Mouse (Mus musculus) forebrain, embryonic 15.5 days (tissue): ENCODE data around the gene Pawr. TPM values are rescaled to one million over a fixed set of nuclear protein-coding genes. Genes with fewer than 3 reads are reported as not detected.

Experiments
- ATAC-seq: fragments of 200-750 bp; cut with Nextera tagmentation; replicated peaks from 2 replicates; pipeline ENCODE4 v1.8.0; 2017; ENCODE audit warnings: mild to moderate bottlenecking, moderate TSS enrichment, moderate library complexity
- H3K27ac ChIP-seq: fragments of 300-500 bp; sonication (generic); replicated peaks from 2 replicates; pipeline ENCODE4 v1.5.1; 2015; ENCODE audit warnings: mild to moderate bottlenecking, inconsistent platforms
- H3K27me3 ChIP-seq: fragments of 300-500 bp; sonication (generic); 2 replicates; pipeline ENCODE4 v1.6.1; 2015; ENCODE audit warnings: inconsistent platforms
- H3K36me3 ChIP-seq: fragments of 300-500 bp; sonication (generic); 2 replicates; pipeline ENCODE4 v1.6.1; 2015; ENCODE audit warnings: mild to moderate bottlenecking, inconsistent platforms
- H3K4me1 ChIP-seq: fragments of 300-500 bp; sonication (generic); 2 replicates; pipeline ENCODE4 v1.6.1; 2015; ENCODE audit warnings: inconsistent platforms
- H3K4me2 ChIP-seq: fragments of 300-500 bp; sonication (generic); replicated peaks from 2 replicates; pipeline ENCODE4 v1.6.1; 2015; ENCODE audit warnings: mild to moderate bottlenecking, inconsistent platforms
- H3K4me3 ChIP-seq: fragments of 300-500 bp; sonication (generic); 2 replicates; pipeline ENCODE4 v1.5.1; 2015; ENCODE audit warnings: mild to moderate bottlenecking, inconsistent platforms
- H3K9ac ChIP-seq: fragments of 300-500 bp; sonication (generic); replicated peaks from 2 replicates; pipeline ENCODE4 v1.6.1; 2015; ENCODE audit warnings: mild to moderate bottlenecking, inconsistent platforms
- H3K9me3 ChIP-seq: fragments of 300-500 bp; sonication (generic); 2 replicates; pipeline ENCODE4 v1.6.1; 2016; ENCODE audit warnings: inconsistent platforms
- WGBS: fragments of 180-500 bp; shearing (Covaris S2); methylation state at CpG from one replicate; pipeline ENCODE4 v1.1.7; 2015; ENCODE audit warnings: mixed read lengths; 5-methylcytosine and 5-hydroxymethylcytosine counted together
- microRNA-seq: library from miRNA; unstranded; fragments of <30 nt; microRNA quantifications from one replicate; pipeline ENCODE4, GENCODE M21; 2016
- polyA plus RNA-seq: library from polyadenylated mRNA; unstranded; fragments of >200 nt; fragmentation: Nextera tagmentation; extraction: Ambion mirVana; gene quantifications from 2 replicates; pipeline ENCODE4 v1.2.1, GENCODE M21; 2015

The Pawr gene
- polyA plus RNA-seq, 1 experiment from 2014 or later = 2.8 TPM

DNA sequence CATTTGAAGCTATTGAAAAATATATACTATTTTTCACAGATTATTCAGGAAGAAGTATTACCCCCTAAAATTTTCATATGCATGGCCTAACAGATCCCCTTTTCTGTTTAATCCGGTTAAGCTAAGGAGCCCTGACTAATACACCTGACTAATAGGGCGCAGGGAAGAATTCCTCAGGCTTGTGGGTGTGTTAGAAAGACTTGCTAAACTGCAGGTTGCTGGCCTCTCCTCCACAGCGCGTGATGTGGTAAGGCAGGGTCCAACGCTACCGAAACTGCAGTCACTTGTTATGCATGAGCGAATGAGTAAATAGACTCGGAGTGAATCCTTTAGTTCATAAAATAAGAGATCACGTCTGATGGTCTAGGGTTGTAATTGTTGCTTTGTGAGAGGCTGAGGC lies 120.5 kb downstream of the Pawr start:
- WGBS = 92% methylated on average over 9 of the region's 9 CpGs
- H3K27ac ChIP-seq = no peak overlapping the region
- no peak for ATAC-seq
- no peak overlapping the region for H3K4me2 ChIP-seq
- no peaks in the 10 kb centered on the region for H3K27me3 ChIP-seq
- H3K9ac ChIP-seq = no peak overlapping the region
- no peak overlapping the region for H3K4me3 ChIP-seq
- H3K4me1 ChIP-seq = no peaks in the 10 kb centered on the region
- H3K36me3 ChIP-seq = no peaks in the 10 kb centered on the region
- no peaks in the 10 kb centered on the region for H3K9me3 ChIP-seq

DNA sequence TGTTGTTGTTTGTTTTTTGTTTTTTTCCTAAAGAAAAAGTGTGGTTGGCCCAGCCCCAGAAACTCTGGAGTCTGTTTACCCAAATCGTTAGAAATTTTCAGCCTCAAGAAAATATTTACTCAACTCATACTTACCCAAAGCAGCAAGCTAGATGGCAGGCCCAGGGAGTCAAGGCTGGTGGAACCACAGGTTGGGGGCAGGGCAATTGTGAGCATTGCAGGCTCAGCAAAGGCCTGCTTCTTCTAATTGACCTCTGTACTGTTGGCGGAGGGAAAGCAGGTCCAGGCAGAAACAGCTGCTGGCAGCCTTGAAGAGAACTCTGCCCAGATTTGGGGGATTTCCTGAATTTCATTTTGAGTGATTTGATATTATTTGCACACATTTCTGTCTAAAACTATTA lies 121.6 kb downstream of the Pawr start:
- 52% methylated on average over 2 of the region's 2 CpGs for WGBS
- no peak overlapping the region for H3K4me3 ChIP-seq
- H3K27ac ChIP-seq = no peak overlapping the region
- H3K4me2 ChIP-seq = no peak overlapping the region
- H3K27me3 ChIP-seq = no peaks in the 10 kb centered on the region
- H3K4me1 ChIP-seq = no peaks in the 10 kb centered on the region
- no peak for ATAC-seq
- H3K9me3 ChIP-seq = no peaks in the 10 kb centered on the region
- H3K36me3 ChIP-seq = no peaks in the 10 kb centered on the region
- H3K9ac ChIP-seq = no peak overlapping the region

DNA sequence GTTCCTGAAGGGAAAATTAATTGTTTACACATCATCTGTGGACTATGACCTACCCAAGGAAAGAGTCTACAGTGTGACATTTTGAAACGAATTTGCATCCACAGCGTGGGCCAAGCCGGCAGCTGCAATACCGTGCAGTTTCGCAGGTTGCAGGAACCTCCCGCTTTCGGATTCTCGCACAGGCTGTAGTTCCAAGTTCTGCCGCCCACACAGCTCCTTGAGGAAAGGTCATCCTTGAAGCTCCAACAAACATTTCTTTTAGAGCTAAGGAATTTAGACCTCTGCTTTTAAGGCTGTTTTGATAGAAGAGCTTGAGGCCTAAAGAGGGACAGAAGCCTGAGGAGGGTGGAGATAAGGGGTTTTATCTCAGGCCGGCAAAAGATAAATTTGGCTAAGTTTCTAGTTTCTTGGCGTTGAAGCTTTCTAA lies 122.8 kb downstream of the Pawr start:
- 93% methylated on average over 11 of the region's 11 CpGs for WGBS
- Histone ChIP-seq H3K27ac (no peak overlapping the region), H3K9ac (no peak overlapping the region), H3K36me3 (no peaks in the 10 kb centered on the region), H3K4me2 (no peak overlapping the region), H3K9me3 (no peaks in the 10 kb centered on the region), H3K27me3 (no peaks in the 10 kb centered on the region), H3K4me3 (no peak overlapping the region), H3K4me1 (no peaks in the 10 kb centered on the region)
- no peak for ATAC-seq

DNA sequence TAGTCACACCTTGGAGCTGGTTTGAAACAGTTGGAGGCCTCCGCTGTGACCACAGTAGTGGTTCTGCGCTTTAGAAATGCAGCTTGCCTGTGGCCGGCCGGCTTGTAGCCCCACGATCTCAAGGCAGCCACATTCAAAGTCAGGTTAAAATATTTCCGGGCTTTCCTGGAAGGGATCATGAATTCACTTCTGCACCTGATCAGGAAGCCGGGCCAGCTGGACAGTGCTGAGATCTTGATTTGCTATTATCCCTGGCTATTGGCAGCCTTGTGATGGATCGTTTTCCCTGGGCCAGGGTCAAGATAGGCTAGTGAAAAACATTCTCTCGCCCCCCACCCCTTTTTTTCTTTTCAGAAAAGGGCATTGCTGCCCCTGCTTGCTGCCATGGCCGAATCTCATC lies 123.3 kb downstream of the Pawr start:
- Histone ChIP-seq H3K9ac (no peak overlapping the region), H3K4me2 (no peak overlapping the region), H3K4me3 (no peak overlapping the region), H3K36me3 (no peaks in the 10 kb centered on the region), H3K27ac (no peak overlapping the region), H3K4me1 (no peaks in the 10 kb centered on the region), H3K9me3 (no peaks in the 10 kb centered on the region), H3K27me3 (no peaks in the 10 kb centered on the region)
- ATAC-seq = no peak
- WGBS = 80% methylated on average over 10 of the region's 10 CpGs

DNA sequence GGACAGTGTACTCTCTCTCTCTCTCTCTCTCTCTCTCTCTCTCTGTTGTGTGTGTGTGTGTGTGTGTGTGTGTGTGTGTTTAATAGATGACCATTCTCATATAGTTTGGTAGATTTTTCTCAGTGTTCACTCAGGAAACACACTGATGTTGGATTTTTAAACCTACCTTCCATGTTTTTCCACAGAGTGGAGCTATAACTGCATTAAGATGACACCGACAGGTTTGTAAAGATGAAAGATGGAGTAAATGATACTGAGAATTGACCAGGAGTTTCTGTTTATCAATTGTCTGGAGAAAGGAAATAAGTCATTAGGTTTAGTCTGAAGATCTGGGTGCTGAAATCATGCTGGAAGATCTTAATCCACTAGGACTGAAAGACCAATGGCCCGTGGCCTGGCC lies 124.0 kb downstream of the Pawr start:
- ATAC-seq = no peak
- no peaks in the 10 kb centered on the region for H3K4me1 ChIP-seq
- no peak overlapping the region for H3K4me2 ChIP-seq
- H3K27me3 ChIP-seq = no peaks in the 10 kb centered on the region
- no peak overlapping the region for H3K4me3 ChIP-seq
- H3K9me3 ChIP-seq = no peaks in the 10 kb centered on the region
- H3K27ac ChIP-seq = no peak overlapping the region
- no peak overlapping the region for H3K9ac ChIP-seq
- WGBS = 94% methylated on average over 2 of the region's 2 CpGs
- H3K36me3 ChIP-seq = no peaks in the 10 kb centered on the region

DNA sequence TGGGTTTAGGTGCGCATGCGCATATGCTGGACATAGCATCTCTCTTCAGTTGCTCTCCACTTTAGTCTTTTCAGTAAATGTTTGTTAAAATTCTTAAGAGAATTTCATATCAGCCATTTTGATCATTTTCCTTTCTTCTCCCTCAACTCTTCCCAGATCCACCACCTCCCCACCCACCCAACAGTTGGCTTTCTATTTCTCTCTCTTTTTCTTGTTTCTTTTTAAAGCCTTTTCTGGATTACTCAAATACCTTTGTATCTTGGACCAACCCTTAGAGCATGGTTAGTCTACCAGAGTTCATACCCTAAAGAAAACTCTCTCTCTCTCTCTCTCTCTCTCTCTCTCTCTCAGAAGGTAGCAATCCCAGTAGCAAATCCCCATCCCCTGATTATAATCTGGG lies 125.1 kb downstream of the Pawr start:
- H3K4me2 ChIP-seq = no peak overlapping the region
- no peaks in the 10 kb centered on the region for H3K4me1 ChIP-seq
- no peak overlapping the region for H3K9ac ChIP-seq
- H3K27ac ChIP-seq = no peak overlapping the region
- WGBS = 100% methylated on average over 2 of the region's 2 CpGs
- no peaks in the 10 kb centered on the region for H3K9me3 ChIP-seq
- H3K36me3 ChIP-seq = no peaks in the 10 kb centered on the region
- H3K27me3 ChIP-seq = no peaks in the 10 kb centered on the region
- ATAC-seq = no peak
- no peak overlapping the region for H3K4me3 ChIP-seq

DNA sequence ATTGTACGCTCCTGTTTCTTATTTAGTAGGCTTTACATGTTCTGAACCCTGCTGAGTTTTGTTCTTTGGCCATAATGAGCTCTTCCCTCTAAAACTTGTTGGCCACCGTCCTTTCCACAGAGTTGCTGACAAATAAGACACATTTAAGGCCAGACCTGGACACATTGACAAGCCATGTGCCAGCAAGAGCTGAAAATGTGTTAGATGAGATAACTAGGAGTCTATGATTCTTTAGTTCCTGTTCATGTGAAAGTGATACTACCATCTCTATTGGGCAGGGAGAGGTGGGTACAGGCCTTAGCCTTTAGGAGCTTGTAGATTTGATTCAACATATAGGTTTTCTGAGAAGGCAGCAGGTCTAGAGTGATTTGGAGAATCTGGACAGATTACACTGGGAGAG lies 129.9 kb downstream of the Pawr start:
- Histone ChIP-seq H3K36me3 (no peaks in the 10 kb centered on the region), H3K4me2 (no peak overlapping the region), H3K9me3 (no peaks in the 10 kb centered on the region), H3K27ac (no peak overlapping the region), H3K4me1 (no peaks in the 10 kb centered on the region), H3K9ac (no peak overlapping the region), H3K4me3 (no peak overlapping the region), H3K27me3 (no peaks in the 10 kb centered on the region)
- WGBS = 53% methylated on average over 2 of the region's 2 CpGs
- ATAC-seq = no peak

Small RNAs within 50 kb of the gene (microRNA-seq; reads per million reads assigned to microRNA genes)
- gene Gm25591 = not detected

Other genes with a start within 250 kb of the Pawr start
- 80.1 and 82.4 TPM in 2 replicates for gene Ppp1r12a, start 169.9 kb upstream of the Pawr start, polyA plus RNA-seq